Mouse (Mus musculus) urinary bladder, postnatal 4 days (tissue): ENCODE data around the gene Ntm.

ENCODE experiments used
- DNase-seq, 2 experiments: peaks; one replicate each; pipeline ENCODE4 v3.0.0; 2021 to 2022; ENCODE audit warnings: low spot score in 2 of 2

Gene Ntm

GRCm38 (mm10) chr9:29319197-29319596 is 643.7 kb downstream of the Ntm start:
- DNase-seq = no peak

- DNase-seq = peak in 1 of 2 experiments; percentile 19
Observed at GRCm38 (mm10) chr9:29318676-29319162, 644.2 kb downstream of the Ntm start.

- no peak for DNase-seq
Observed at GRCm38 (mm10) chr9:29317623-29318022, 645.3 kb downstream of the Ntm start.

GRCm38 (mm10) chr9:29315842-29316241 is 647.1 kb downstream of the Ntm start:
- no peak for DNase-seq

GRCm38 (mm10) chr9:29306961-29307360 is 656.0 kb downstream of the Ntm start:
- DNase-seq = no peak

- no peak for DNase-seq
Observed at GRCm38 (mm10) chr9:29298340-29298739, 664.6 kb downstream of the Ntm start.

GRCm38 (mm10) chr9:29296752-29297151 is 666.2 kb downstream of the Ntm start:
- no peak for DNase-seq

- no peak for DNase-seq
Observed at GRCm38 (mm10) chr9:29288003-29288704, 674.8 kb downstream of the Ntm start.

GRCm38 (mm10) chr9:29285144-29285543 is 677.8 kb downstream of the Ntm start:
- DNase-seq = no peak

- no peak for DNase-seq
Observed at GRCm38 (mm10) chr9:29272861-29273260, 690.1 kb downstream of the Ntm start.

- no peak for DNase-seq
Observed at GRCm38 (mm10) chr9:29269988-29270387, 693.0 kb downstream of the Ntm start.

GRCm38 (mm10) chr9:29269277-29269646 is 693.7 kb downstream of the Ntm start:
- DNase-seq = no peak

- DNase-seq = no peak
Observed at GRCm38 (mm10) chr9:29268583-29269276, 694.2 kb downstream of the Ntm start.

GRCm38 (mm10) chr9:29267663-29268062 is 695.3 kb downstream of the Ntm start:
- DNase-seq = no peak

- no peak for DNase-seq
Observed at GRCm38 (mm10) chr9:29265177-29265576, 697.8 kb downstream of the Ntm start.

- no peak for DNase-seq
Observed at GRCm38 (mm10) chr9:29262836-29263235, 700.1 kb downstream of the Ntm start.

GRCm38 (mm10) chr9:29252866-29253265 is 710.1 kb downstream of the Ntm start:
- no peak for DNase-seq

- no peak for DNase-seq
Observed at GRCm38 (mm10) chr9:29250813-29251212, 712.1 kb downstream of the Ntm start.

- DNase-seq = no peak
Observed at GRCm38 (mm10) chr9:29247812-29248211, 715.1 kb downstream of the Ntm start.

GRCm38 (mm10) chr9:29244006-29244405 is 718.9 kb downstream of the Ntm start:
- DNase-seq = no peak

GRCm38 (mm10) chr9:29242497-29243422 is 720.2 kb downstream of the Ntm start:
- no peak for DNase-seq

- no peak for DNase-seq
Observed at GRCm38 (mm10) chr9:29240797-29241196, 722.1 kb downstream of the Ntm start.
